Mouse (Mus musculus): ENCODE measurements around the gene Psmg4. TPM values are rescaled to one million over a fixed set of nuclear protein-coding genes. Genes with fewer than 3 reads are reported as not detected.

Gene Psmg4
- total RNA-seq, 2 experiments from 2014 or later: 23.7 to 23.9 TPM

- Histone ChIP-seq H3K4me3 (no peak overlapping the region), H3K27ac (no peak overlapping the region)
- DNase-seq (ENCODE audit: low spot score in 2 of 2): no peak
- no peak for TF ChIP-seq CTCF (conservative IDR thresholded peaks at IDR 0.05)
Measured at GRCm38 (mm10) chr13:34181624-34182023, 18.9 kb downstream of the Psmg4 start.

GRCm38 (mm10) chr13:34185371-34185770 is 22.6 kb downstream of the Psmg4 start:
- H3K27ac ChIP-seq: no peak overlapping the region
- no peak overlapping the region for H3K4me3 ChIP-seq
- DNase-seq (ENCODE audit: low spot score in 2 of 2): no peak
- TF ChIP-seq CTCF (conservative IDR thresholded peaks at IDR 0.05): no peak

- TF ChIP-seq CTCF (conservative IDR thresholded peaks at IDR 0.05): peak; percentile 97
- Histone ChIP-seq H3K4me3 (no peak overlapping the region), H3K27ac (no peak overlapping the region)
- peak; percentile 76 to 78 for DNase-seq (ENCODE audit: low spot score in 2 of 2)
Measured at GRCm38 (mm10) chr13:34187571-34187970, 24.8 kb downstream of the Psmg4 start.

GRCm38 (mm10) chr13:34192414-34193191 is 29.8 kb downstream of the Psmg4 start:
- no peak overlapping the region for H3K4me3 ChIP-seq
- peak overlapping the region; percentile 76 for H3K27ac ChIP-seq
- TF ChIP-seq CTCF (conservative IDR thresholded peaks at IDR 0.05): peak; percentile 70
- DNase-seq (ENCODE audit: low spot score in 2 of 2): peak in 1 of 2 experiments; percentile 37

GRCm38 (mm10) chr13:34193384-34193783 is 30.6 kb downstream of the Psmg4 start:
- no peak overlapping the region for H3K4me3 ChIP-seq
- no peak for TF ChIP-seq CTCF (conservative IDR thresholded peaks at IDR 0.05)
- DNase-seq (ENCODE audit: low spot score in 2 of 2): no peak
- peak overlapping the region; percentile 76 for H3K27ac ChIP-seq

GRCm38 (mm10) chr13:34195676-34196075 is 32.9 kb downstream of the Psmg4 start:
- no peak for TF ChIP-seq CTCF (conservative IDR thresholded peaks at IDR 0.05)
- Histone ChIP-seq H3K4me3 (no peak overlapping the region), H3K27ac (no peak overlapping the region)
- no peak for DNase-seq (ENCODE audit: low spot score in 2 of 2)

GRCm38 (mm10) chr13:34205216-34205615 is 42.5 kb downstream of the Psmg4 start:
- no peak for TF ChIP-seq CTCF (conservative IDR thresholded peaks at IDR 0.05)
- Histone ChIP-seq H3K27ac (no peak overlapping the region), H3K4me3 (no peak overlapping the region)
- no peak for DNase-seq (ENCODE audit: low spot score in 2 of 2)

GRCm38 (mm10) chr13:34207714-34208470 is 45.1 kb downstream of the Psmg4 start:
- DNase-seq (ENCODE audit: low spot score in 2 of 2): no peak
- TF ChIP-seq CTCF (conservative IDR thresholded peaks at IDR 0.05): no peak
- Histone ChIP-seq H3K4me3 (no peak overlapping the region), H3K27ac (no peak overlapping the region)

GRCm38 (mm10) chr13:34211261-34211775 is 48.6 kb downstream of the Psmg4 start:
- Histone ChIP-seq H3K4me3 (no peak overlapping the region), H3K27ac (no peak overlapping the region)
- DNase-seq (ENCODE audit: low spot score in 2 of 2): no peak
- TF ChIP-seq CTCF (conservative IDR thresholded peaks at IDR 0.05): no peak

GRCm38 (mm10) chr13:34212735-34213212 is 50.0 kb downstream of the Psmg4 start:
- DNase-seq (ENCODE audit: low spot score in 2 of 2): no peak
- Histone ChIP-seq H3K4me3 (no peak overlapping the region), H3K27ac (no peak overlapping the region)
- TF ChIP-seq CTCF (conservative IDR thresholded peaks at IDR 0.05): no peak

- TF ChIP-seq CTCF (conservative IDR thresholded peaks at IDR 0.05): no peak
- Histone ChIP-seq H3K27ac (no peak overlapping the region), H3K4me3 (no peak overlapping the region)
- DNase-seq (ENCODE audit: low spot score in 2 of 2): no peak
Measured at GRCm38 (mm10) chr13:34214855-34215254, 52.1 kb downstream of the Psmg4 start.

- DNase-seq (ENCODE audit: low spot score in 2 of 2): no peak
- no peak for TF ChIP-seq CTCF (conservative IDR thresholded peaks at IDR 0.05)
- Histone ChIP-seq H3K4me3 (no peak overlapping the region), H3K27ac (peak overlapping the region; percentile 10; the same call in 1 of the 2 replicates)
Measured at GRCm38 (mm10) chr13:34218776-34219175, 56.0 kb downstream of the Psmg4 start.

GRCm38 (mm10) chr13:34219728-34220127 is 57.0 kb downstream of the Psmg4 start:
- TF ChIP-seq CTCF (conservative IDR thresholded peaks at IDR 0.05): no peak
- Histone ChIP-seq H3K4me3 (no peak overlapping the region), H3K27ac (no peak overlapping the region)
- no peak for DNase-seq (ENCODE audit: low spot score in 2 of 2)
